Mouse (Mus musculus): Measurements from ENCODE around the gene Fxyd6.

The Fxyd6 gene

GRCm38 (mm10) chr9:45406808-45407207, 36.8 kb downstream of the Fxyd6 start:
- in situ Hi-C loops (cut with MboI; ENCODE audit: unreplicated experiment in 2 of 2) = loop anchor here (25.0 kb wide), 4 partner anchors 530 to 945 kb away; partner anchors contain the start of genes Upk2 (in 2 of the 2), Apoa5 (in 1 of the 2), Tagln (in 1 of the 2) and Zpr1 (in 1 of the 2)

GRCm38 (mm10) chr9:45407706-45408675, 38.0 kb downstream of the Fxyd6 start:
- in situ Hi-C loops (cut with MboI; ENCODE audit: unreplicated experiment in 2 of 2) = loop anchor here (25.0 kb wide), 4 partner anchors 529 to 946 kb away; partner anchors contain the start of genes Upk2 (in 2 of the 2), Apoa5 (in 1 of the 2), Tagln (in 1 of the 2) and Zpr1 (in 1 of the 2)

- in situ Hi-C loops (cut with MboI; ENCODE audit: unreplicated experiment in 2 of 2) = loop anchor here (5.0 to 25.0 kb wide), 7 partner anchors 347 to 948 kb away; partner anchors contain the start of genes Upk2 (in 2 of the 2), Apoa5 (in 1 of the 2), Tagln (in 1 of the 2) and Zpr1 (in 1 of the 2)
Observed at GRCm38 (mm10) chr9:45410193-45410592, 40.2 kb downstream of the Fxyd6 start.

- in situ Hi-C loops (cut with MboI; ENCODE audit: unreplicated experiment in 2 of 2) = loop anchor here (5.0 to 25.0 kb wide), 7 partner anchors 347 to 948 kb away; partner anchors contain the start of genes Upk2 (in 2 of the 2), Apoa5 (in 1 of the 2), Tagln (in 1 of the 2) and Zpr1 (in 1 of the 2)
Observed at GRCm38 (mm10) chr9:45410614-45411013, 40.6 kb downstream of the Fxyd6 start.

GRCm38 (mm10) chr9:45411111-45411510, 41.1 kb downstream of the Fxyd6 start:
- in situ Hi-C loops (cut with MboI; ENCODE audit: unreplicated experiment in 2 of 2) = loop anchor here (5.0 to 25.0 kb wide), 7 partner anchors 346 to 949 kb away; partner anchors contain the start of genes Upk2 (in 2 of the 2), Apoa5 (in 1 of the 2), Tagln (in 1 of the 2) and Zpr1 (in 1 of the 2)

- in situ Hi-C loops (cut with MboI; ENCODE audit: unreplicated experiment in 2 of 2) = loop anchor here (5.0 to 25.0 kb wide), 7 partner anchors 345 to 950 kb away; partner anchors contain the start of genes Upk2 (in 2 of the 2), Apoa5 (in 1 of the 2), Tagln (in 1 of the 2) and Zpr1 (in 1 of the 2)
Observed at GRCm38 (mm10) chr9:45411803-45412202, 41.8 kb downstream of the Fxyd6 start.

GRCm38 (mm10) chr9:45412287-45412686, 42.3 kb downstream of the Fxyd6 start:
- in situ Hi-C loops (cut with MboI; ENCODE audit: unreplicated experiment in 2 of 2) = loop anchor here (5.0 to 25.0 kb wide), 7 partner anchors 345 to 950 kb away; partner anchors contain the start of genes Upk2 (in 2 of the 2), Apoa5 (in 1 of the 2), Tagln (in 1 of the 2) and Zpr1 (in 1 of the 2)

GRCm38 (mm10) chr9:45412700-45413477, 42.9 kb downstream of the Fxyd6 start:
- in situ Hi-C loops (cut with MboI; ENCODE audit: unreplicated experiment in 2 of 2) = loop anchor here (5.0 to 25.0 kb wide), 7 partner anchors 344 to 951 kb away; partner anchors contain the start of genes Upk2 (in 2 of the 2), Apoa5 (in 1 of the 2), Tagln (in 1 of the 2) and Zpr1 (in 1 of the 2)

- in situ Hi-C loops (cut with MboI; ENCODE audit: unreplicated experiment in 2 of 2) = loop anchor here (5.0 to 25.0 kb wide), 7 partner anchors 344 to 951 kb away; partner anchors contain the start of genes Upk2 (in 2 of the 2), Apoa5 (in 1 of the 2), Tagln (in 1 of the 2) and Zpr1 (in 1 of the 2)
Observed at GRCm38 (mm10) chr9:45413478-45414140, 43.6 kb downstream of the Fxyd6 start.

- in situ Hi-C loops (cut with MboI; ENCODE audit: unreplicated experiment in 2 of 2) = loop anchor here (10.0 to 25.0 kb wide), 5 partner anchors 391 to 954 kb away; partner anchors contain the start of genes Upk2 (in 2 of the 2), Apoa5 (in 1 of the 2), Tagln (in 1 of the 2) and Zpr1 (in 1 of the 2)
Observed at GRCm38 (mm10) chr9:45415912-45416311, 45.9 kb downstream of the Fxyd6 start.

GRCm38 (mm10) chr9:45417245-45417644, 47.3 kb downstream of the Fxyd6 start:
- in situ Hi-C loops (cut with MboI; ENCODE audit: unreplicated experiment in 2 of 2) = loop anchor here (10.0 to 25.0 kb wide), 5 partner anchors 392 to 955 kb away; partner anchors contain the start of genes Upk2 (in 2 of the 2), Apoa5 (in 1 of the 2), Tagln (in 1 of the 2) and Zpr1 (in 1 of the 2)

GRCm38 (mm10) chr9:45418252-45418651, 48.3 kb downstream of the Fxyd6 start:
- in situ Hi-C loops (cut with MboI; ENCODE audit: unreplicated experiment in 2 of 2) = loop anchor here (10.0 to 25.0 kb wide), 5 partner anchors 393 to 956 kb away; partner anchors contain the start of genes Upk2 (in 2 of the 2), Apoa5 (in 1 of the 2), Tagln (in 1 of the 2) and Zpr1 (in 1 of the 2)

- in situ Hi-C loops (cut with MboI; ENCODE audit: unreplicated experiment in 2 of 2) = loop anchor here (25.0 kb wide), 4 partner anchors 516 to 959 kb away; partner anchors contain the start of genes Upk2 (in 2 of the 2), Apoa5 (in 1 of the 2), Tagln (in 1 of the 2) and Zpr1 (in 1 of the 2)
Observed at GRCm38 (mm10) chr9:45421209-45421608, 51.2 kb downstream of the Fxyd6 start.

- in situ Hi-C loops (cut with MboI; ENCODE audit: unreplicated experiment in 2 of 2) = loop anchor here (25.0 kb wide), 4 partner anchors 514 to 961 kb away; partner anchors contain the start of genes Upk2 (in 2 of the 2), Apoa5 (in 1 of the 2), Tagln (in 1 of the 2) and Zpr1 (in 1 of the 2)
Observed at GRCm38 (mm10) chr9:45422761-45423298, 52.8 kb downstream of the Fxyd6 start.

GRCm38 (mm10) chr9:45426456-45426855, 56.5 kb downstream of the Fxyd6 start, which contains the start of gene Dscaml1:
TSS of gene Dscaml1 (plus strand) at chr9:45426628.
- in situ Hi-C loops (cut with MboI; ENCODE audit: unreplicated experiment in 2 of 2) = loop anchor here in 1 of 2 experiments (25.0 kb wide), 1 partner anchor 786 kb away; no protein-coding TSS in a partner anchor

- in situ Hi-C loops (cut with MboI; ENCODE audit: unreplicated experiment in 2 of 2) = loop anchor here in 1 of 2 experiments (25.0 kb wide), 1 partner anchor 783 kb away; no protein-coding TSS in a partner anchor
Observed at GRCm38 (mm10) chr9:45429392-45429791, 59.4 kb downstream of the Fxyd6 start.

GRCm38 (mm10) chr9:45429951-45430697, 60.1 kb downstream of the Fxyd6 start:
- in situ Hi-C loops (cut with MboI; ENCODE audit: unreplicated experiment in 2 of 2) = loop anchor here in 1 of 2 experiments (25.0 kb wide), 1 partner anchor 782 kb away; no protein-coding TSS in a partner anchor

Measured in v-Abl transformed pro-B cells (cell line).